Mouse (Mus musculus) gastrocnemius, postnatal 36 days (tissue): Measurements from ENCODE around the gene Ndufv1. TPM values are rescaled to one million over a fixed set of nuclear protein-coding genes. Genes with fewer than 3 reads are reported as not detected.
"Not testable (repeated sequence)": the region's sequence is repeated elsewhere in the genome, so short reads cannot be mapped to it uniquely, and the experiment has no call there.

Experiments used
- DNase-seq, 2 experiments: peaks; one replicate each; pipeline ENCODE4 v3.0.0; 2022
- intact Hi-C: fragments of 180-260 bp; cut with DNase I; formaldehyde crosslinking; loops from one replicate; pipeline ENCODE4 v1.15.1; 2025
- total RNA-seq, 2 experiments: library from RNA; stranded (reverse); gene quantifications; 2 replicates each; pipeline ENCODE4 v1.2.3; 2021

Gene Ndufv1
- total RNA-seq, 2 experiments from 2014 or later, result 417 to 445 TPM

DNA sequence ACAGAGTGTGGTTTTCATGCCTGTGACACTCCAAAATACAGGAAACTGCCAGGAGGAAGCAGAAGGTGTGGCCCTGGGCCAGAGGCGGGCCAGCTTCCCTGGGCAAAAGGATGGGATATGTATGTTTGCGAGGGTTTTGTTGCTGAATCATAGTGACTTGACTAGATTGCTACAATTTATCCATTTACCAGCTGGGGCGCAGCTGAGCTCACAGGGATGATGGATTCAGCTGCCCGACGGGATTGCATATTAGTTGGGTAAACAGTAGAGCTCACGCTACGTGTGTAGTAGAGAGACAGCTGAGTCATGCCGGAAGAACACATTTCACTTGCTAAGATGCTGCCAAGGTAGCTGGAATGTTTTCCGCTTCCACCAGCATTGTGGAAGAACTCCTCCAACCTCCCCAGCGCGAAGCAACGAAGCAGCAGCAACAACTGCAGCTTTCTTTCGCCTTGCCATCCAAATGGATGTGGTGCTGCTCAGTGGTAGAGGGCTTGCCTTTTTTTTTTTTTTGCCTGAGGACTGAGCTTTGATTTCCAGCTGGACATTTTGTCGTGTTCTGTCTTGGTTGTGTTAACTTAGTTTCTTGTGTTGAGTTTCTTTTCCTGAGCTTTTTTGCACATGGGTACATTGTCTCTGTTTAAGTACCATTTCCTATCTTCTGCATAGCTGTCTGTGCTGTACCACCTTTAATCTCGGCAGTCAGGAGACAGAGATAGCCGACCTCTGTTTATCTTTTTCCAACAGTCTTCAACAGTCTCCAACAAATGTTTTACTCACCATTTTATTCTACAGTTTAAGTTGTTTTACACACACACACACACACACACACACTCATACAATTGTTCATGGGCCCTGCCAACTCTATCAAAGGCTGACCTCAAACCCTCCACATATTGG, 33.6 kb upstream of the Ndufv1 start, which contains the start of gene Gstp2:
Gstp2 (minus strand) TSS at position 58 of the 900 bp plus-strand sequence.
- intact Hi-C loops, result no loop called here
- DNase-seq, result peak; percentile 73 to 75

DNA sequence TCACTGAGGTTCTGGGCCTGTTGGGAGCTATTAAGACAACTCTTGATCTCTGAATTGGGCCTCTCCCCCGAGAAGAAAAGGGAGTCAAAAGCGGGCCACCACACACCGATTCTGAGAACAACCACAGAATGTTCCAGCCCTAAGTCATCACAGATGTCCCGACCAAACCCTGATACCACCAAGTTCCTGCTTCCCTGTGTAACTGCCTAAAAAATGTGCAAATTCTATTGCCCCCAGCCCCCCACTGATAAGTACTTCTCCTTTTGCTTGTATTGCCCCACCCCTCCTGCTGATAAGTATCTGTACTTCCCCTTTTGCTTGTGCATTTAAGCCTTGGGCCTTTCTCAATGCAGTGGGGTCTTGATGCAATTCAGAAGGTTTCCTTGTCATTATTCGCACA, 31.5 kb upstream of the Ndufv1 start:
- DNase-seq, intact Hi-C loops: not testable (repeated sequence)

DNA sequence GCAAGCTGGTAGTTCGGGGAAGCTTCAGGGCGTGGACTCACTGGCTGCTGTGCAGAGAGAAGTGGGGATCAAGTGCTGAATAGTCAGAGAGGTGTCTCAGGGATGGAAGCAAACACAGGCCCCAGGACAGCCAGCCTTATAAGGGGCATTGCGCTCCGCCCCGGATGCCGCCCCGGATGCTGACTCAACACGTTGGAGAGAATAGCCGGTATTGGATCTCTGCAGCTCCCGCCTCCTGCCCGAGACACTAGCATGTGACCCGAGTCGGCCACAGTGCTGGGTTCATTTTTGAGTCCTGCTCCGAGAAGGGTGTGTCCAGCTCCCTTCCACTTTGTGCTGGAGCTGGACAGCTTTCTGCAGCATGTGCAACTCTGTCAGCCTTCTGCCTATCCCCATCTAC, 29.5 kb upstream of the Ndufv1 start:
- intact Hi-C loops, result no loop called here
- peak; percentile 43 to 50 for DNase-seq

DNA sequence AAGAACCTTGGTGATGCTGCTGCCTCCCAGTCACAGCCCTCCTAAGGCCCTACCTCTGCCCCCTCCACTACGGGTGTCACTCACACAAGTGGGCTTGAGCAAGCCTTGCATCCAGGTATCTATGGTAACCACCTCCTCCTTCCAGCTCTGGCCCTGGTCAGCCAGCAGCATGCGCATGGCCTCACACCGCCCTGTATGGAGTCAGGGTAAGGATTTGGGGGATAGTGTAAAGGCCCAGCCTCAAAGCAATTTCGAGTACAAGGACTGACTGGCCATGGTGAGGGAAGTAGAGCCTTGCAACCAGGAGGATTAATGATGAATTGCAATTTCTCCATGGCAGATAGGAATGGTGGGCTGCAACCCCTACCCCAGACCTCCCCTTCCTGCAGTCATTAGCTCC, 28.9 kb upstream of the Ndufv1 start:
- intact Hi-C loops, DNase-seq: not testable (repeated sequence)

DNA sequence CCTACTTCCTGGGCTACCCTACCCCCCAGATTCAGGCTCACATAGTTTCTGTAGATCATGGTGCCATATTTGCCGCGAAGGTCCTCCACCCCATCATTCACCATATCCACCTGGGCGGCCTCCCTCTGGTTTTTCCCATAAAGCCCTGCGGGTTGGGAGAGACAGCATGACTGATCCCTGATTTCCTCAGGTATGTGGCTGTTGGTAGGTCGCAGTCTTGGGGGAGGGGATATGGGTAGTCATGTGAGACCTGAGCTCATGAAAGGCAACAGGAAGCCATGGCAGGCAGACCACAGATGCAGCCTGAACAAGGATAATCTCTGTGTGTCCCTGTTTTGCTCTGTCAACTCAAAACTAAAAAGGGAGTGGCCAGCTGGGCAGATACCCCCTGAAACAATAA, 28.3 kb upstream of the Ndufv1 start:
- intact Hi-C loops, DNase-seq: not testable (repeated sequence)

DNA sequence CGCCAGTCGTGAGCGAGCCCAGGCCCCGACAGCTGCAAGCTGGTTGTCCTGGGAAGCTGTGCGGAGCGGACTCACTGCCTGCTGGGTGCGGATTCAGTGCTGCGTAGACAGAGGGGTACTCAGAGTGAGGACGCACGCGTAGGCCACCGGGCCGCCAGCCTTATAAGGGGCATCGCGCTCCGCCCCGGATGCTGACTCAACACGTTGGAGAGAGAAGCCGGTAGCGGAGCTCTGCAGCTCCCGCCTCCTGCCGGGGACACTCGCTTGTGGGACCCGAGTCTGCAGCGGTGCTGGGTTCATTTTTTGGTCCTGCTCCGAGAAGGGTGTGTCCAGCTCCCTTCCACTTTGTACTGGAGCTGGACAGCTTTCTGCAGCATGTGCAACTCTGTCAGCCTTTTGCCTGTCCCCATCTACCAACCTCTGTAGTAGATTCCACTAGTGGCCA, 25.2 kb upstream of the Ndufv1 start, which contains the start of gene Gstp1:
Gstp1 (minus strand) TSS at position 198 of the 445 bp plus-strand sequence.
- peak; percentile 87 to 89 for DNase-seq
- intact Hi-C loops, result no loop called here

DNA sequence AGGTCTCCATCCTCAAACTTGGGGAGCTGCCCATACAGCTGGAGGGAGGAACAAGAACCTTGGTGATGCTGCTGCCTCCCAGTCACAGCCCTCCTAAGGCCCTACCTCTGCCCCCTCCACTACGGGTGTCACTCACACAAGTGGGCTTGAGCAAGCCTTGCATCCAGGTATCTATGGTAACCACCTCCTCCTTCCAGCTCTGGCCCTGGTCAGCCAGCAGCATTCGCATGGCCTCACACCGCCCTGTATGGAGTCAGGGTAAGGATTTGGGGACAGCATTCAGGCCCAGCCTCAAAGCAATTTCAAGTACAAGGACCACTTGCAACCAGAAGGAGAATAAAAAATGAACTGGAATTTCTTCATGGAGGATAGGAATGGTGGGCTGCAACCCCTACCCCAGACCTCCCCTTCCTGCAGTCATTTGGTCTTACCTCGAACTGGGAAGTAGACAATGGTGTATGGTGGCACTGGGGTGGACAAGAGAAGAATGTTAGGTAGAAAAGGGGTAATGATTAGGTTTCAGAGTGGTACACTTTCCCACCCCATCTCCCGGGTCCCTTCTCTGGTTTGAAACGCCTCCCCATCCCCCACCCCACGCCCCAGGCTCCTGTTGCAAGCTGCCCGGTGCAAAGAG, 24.7 kb upstream of the Ndufv1 start:
- DNase-seq, intact Hi-C loops: not testable (repeated sequence)

DNA sequence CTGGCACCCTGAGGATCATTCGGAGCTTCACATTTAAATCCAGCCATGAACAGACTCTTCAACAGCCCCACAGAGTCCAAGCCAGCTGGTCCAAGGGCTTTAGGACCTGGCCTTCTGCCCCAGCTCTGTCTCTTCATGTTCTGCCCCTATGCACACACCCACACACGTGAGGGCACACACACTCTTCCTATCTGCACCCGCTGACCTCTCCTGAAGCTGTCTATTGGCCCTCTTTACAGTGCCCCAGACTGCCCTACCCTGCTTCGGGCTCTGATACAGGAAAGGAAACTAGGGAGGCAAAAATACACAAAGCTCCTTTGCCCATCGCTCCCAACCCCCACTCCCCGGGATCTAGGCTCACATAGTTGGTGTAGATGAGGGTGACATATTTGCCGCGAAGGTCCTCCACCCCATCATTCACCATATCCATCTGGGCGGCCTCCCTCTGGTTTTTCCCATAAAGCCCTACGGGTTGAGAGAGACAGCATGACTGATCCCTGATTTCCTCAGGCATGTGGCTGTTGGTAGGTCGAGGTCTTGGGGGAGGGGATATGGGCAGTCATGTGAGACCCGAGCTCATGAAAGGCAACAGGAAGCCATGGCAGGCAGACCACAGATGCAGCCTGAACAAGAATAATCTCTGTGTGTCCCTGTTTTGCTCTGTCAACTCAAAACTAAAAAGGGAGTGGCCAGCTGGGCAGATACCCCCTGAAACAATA, 23.9 kb upstream of the Ndufv1 start:
- no peak for DNase-seq
- intact Hi-C loops, result no loop called here

DNA sequence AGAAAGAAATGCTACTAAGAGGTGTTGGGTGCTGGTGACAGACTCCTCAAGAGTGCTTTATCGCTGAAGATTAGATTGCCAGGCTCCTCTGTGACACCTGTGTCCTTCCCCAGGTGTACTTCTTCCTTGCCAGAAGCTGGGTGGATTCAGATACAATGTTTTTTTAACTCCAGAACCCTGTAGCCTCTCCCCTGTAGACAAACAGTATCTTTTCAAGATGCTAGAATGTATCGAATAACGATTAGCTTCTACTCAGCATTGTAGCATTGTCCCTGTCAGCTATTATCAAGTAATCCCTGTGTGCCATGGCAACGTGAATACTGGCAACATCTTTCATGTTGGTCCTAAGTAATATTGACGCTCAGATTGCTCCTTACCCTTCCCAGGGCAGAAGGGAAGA, 21.1 kb upstream of the Ndufv1 start:
- intact Hi-C loops, result no loop called here

DNA sequence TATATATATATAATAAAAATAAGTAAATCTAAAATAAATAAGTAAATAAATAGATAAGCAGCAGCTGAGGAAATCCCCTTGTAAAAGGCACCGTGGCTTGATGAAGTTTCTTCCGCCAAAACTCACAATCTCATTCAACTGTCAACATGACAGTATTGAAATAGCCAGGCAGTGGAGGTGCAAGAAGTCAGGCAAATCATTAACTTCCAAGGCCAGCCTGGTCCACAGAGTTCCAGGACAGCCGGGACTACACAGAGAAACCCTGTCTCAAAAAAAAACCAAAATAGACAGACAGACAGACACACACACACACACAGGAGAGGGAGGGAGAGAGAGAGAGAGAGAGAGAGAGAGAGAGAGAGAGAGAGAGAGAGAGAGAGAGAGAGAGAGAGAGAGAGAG, 20.7 kb upstream of the Ndufv1 start:
- no peak for DNase-seq
- intact Hi-C loops, result no loop called here

More for the DNA sequence above, 21.1 kb upstream of the Ndufv1 start:
- no peak for DNase-seq

DNA sequence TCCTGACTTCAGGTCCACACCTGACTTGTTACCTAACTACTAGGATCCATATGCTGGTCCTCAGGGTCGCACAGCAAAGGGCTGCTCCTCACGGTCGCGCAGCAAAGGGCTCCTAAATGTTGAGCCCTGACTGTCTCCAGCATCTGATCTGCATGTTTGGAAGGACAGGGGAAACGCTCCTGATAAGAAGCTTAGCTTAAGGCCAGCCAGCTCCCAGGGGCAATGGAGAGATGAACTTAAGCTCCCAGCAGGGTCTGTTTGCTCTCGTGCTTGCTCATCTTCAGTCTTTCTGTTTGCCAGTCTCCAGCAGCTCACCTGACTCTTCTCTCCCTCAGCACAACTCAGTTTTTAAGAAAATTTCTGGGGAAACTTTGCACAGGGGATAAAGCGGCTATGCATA, 20.1 kb upstream of the Ndufv1 start:
- no peak for DNase-seq
- intact Hi-C loops, result no loop called here

DNA sequence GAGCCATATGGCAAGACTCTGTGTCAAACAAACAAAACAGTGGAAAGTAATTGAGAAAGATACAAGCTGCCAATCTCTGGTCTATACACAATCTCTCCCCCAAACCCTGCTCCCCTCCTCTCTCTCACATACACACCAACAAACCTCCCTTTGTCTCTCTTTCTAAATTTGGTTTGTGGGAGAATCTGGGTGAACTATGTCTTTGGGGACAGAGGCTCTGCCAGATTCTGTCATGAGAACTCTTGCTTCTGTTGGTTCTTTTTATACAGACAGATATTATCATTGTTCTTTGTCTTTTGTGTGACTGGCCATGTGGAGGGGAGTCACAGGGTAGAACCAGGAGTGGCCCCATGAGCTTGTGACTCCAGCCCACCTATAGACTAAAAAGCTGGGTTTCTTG, 15.0 kb upstream of the Ndufv1 start:
- intact Hi-C loops, result no loop called here
- DNase-seq, result no peak

DNA sequence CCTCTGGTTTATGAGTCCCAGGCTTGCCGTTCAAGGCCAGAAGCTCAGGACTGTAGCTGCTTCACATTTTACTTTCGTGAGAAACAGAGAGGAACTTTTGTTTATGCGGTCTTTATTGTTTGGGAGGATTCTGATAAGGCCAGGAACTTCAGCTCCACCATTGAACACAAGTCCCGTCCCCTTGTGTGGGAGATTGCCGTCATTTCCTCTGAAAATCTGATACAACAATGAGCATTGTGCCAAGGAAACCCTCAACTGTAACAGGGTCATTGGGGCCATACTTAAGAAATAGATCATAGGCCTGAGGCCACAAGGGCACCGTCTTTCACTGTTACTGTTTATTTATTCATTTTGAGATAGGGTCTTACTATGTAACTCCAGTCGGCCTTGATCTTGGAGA, 10.6 kb upstream of the Ndufv1 start:
- intact Hi-C loops, result no loop called here
- DNase-seq, result no peak

DNA sequence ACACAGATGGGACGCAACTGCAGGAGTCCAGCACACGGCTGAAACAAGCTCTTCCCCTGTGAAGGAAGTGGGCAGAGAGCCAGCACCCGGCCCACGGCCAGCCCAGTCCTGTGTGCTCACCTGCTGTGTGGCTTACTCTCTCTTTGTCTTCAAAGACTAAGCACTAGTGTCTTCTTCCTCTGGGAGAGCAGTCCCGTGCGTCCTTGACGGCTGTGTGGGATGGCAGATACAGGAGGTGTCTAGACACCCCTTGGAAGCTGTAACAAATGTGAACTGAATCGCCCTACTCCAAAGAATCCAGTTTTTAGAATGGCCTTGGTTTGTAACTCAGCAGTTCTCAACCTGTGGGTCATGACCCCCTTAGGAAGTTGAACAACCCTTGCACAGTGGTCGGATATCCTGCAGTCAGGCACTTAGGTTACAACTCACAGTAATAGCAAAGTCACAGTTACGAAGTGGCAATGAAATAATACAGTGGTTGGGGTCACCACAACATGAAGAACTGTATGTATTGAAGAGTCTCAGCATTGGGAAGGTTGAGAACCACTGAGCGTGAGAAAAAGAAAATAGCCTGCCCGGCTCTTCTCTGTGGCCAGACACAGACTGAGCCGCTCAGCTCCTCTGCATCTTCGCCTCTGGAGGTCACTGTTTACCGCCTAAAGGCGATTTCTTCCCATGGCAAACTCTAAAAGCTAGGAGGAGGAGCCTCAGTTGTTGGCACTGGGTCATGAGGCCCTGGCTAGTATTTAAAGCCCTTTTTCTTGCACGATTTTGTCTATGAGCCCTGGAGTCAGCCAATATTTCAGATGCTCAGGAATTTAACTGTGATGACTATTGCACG, 6.4 kb upstream of the Ndufv1 start:
- peak; percentile 64 to 81 for DNase-seq
- intact Hi-C loops, result loop anchor here (10.0 kb wide), 1 partner anchor 206 kb away; no protein-coding TSS in a partner anchor

DNA sequence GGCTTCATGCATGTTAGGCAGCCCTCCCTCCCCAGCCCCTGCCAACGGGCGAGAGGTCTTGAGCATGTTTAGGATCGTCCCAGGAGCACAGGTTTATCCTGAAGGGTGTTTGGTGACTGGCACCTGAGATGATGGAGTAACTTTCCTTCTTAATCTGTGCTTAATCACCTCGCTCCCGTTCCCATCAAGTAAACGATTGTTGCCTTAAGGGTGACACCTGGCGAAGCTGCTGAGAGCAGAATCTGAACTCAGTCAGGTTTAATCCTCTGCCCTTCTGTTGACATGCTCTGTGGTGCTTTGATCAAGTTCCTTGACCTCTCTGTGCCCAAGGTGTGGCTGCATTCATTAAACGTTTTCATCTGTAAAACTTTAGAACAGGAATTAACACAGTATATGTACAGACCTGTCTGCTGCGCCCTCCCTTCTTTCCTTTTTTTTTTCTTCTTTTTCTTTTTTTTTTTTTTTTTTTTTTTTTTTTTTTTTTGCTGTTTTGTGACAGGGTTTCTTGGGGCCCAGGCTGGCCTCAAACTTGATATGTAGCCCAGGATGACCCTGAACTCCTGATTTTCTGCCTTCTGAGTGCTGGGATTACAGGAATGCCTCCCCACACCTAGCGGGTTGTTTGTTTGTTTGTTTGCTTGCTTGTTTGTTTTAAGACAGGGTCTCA, 5.4 kb upstream of the Ndufv1 start:
- no peak for DNase-seq
- intact Hi-C loops, result loop anchor here (10.0 kb wide), 1 partner anchor 207 kb away; no protein-coding TSS in a partner anchor

DNA sequence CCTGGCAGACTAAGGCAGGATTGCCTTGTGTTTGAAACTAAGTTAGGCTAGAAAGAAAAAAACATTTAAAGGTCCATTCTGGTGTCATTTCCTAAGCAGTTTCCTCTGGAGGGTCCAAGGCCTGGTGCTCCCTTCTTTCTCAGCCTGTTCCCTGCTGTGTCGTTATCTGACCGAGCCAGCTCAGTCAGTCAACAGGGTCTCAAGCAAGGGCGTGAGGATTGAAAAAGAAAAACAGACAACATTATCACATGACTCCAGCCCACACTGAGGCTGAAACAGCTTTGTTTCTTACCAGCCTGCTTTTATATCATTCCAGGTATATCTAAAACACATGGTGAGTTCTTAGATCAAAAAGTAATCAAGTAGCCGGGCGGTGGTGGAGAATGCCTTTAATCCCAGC, 3.0 kb upstream of the Ndufv1 start:
- intact Hi-C loops, result loop anchor here (10.0 kb wide), 1 partner anchor 209 kb away; no protein-coding TSS in a partner anchor
- DNase-seq, result no peak

DNA sequence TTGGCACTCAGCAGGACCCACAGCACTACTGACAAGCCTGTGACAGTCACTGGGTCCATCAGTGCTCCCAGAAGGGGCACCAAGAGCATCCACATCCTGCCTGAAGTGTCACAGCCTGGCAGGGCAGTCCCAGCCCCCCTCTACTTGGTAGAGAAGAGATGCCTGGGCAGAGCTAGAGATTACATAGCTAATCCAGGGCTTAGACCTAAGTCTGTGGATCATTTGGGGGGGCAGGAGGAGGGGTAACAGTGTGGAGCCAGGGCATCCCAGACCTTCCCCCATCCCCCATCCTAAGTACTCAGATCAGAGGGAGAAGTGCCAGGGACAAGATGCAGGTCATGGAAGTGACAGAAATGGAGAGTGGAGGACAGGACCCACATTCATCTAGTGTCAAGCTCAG, 2.2 kb upstream of the Ndufv1 start:
- no peak for DNase-seq

DNA sequence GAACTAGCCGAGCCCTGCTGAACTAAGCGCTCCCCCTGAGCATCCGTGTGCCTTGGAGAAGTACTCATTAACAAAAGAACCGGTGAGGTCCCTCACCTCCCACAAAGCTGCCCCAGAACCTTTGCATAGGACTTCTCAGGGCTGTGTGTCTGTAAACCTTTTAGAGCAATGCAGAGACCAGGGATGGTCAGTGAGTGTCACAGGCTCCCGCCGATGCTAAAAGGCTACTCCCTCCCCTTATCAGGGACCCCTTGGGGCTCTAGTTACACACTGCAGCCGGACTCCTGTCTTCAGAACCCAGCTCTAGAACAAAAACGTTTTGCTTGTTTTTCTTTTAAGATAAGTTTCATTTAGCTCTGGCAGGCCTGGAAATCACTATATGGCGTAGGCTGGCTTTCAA, 460 bp upstream of the Ndufv1 start:
- no peak for DNase-seq
- intact Hi-C loops, result loop anchor here (1.0 to 10.0 kb wide), 2 partner anchors 66 to 212 kb away; no protein-coding TSS in a partner anchor

More for the DNA sequence above, 2.2 kb upstream of the Ndufv1 start:
- intact Hi-C loops, result loop anchor here (10.0 kb wide), 1 partner anchor 210 kb away; no protein-coding TSS in a partner anchor

DNA sequence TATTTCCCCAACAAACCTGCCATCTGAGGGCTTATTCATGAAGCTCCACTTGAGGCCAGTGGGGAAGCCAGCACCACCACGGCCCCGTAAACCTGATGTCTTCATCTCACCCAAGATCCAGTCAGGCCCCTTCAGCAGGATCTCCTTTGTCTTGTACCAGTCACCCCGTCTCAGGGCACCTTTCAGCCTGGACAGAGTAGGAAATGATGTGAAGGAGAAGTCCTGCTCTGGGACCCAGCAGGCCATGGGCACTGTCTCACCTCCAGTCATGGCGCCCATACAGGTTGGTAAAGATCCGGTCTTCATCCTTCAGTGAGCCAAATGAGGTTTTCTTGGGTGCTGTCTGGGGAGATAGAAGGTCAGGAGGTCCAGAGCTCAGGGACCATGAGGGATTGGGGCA, 1.5 kb downstream of the Ndufv1 start:
- intact Hi-C loops, result loop anchor here (10.0 kb wide), 1 partner anchor 214 kb away; no protein-coding TSS in a partner anchor
- DNase-seq, result no peak
